Mouse (Mus musculus) stomach, postnatal 0 days (tissue): ENCODE data around the gene Hspb1. TPM values are rescaled to one million over a fixed set of nuclear protein-coding genes. Genes with fewer than 3 reads are reported as not detected.

ENCODE experiments used
- ATAC-seq: fragments of 200-750 bp; cut with Nextera tagmentation; 2 replicates; pipeline ENCODE4 v1.8.0; 2017; ENCODE audit not compliant: low FRiP score, low TSS enrichment
- DNase-seq: peaks from one replicate; pipeline ENCODE4 v3.0.0-alpha.2; 2016; ENCODE audit warnings: low spot score
- H3K27ac ChIP-seq: fragments of 300-500 bp; sonication (generic); replicated peaks from 2 replicates; pipeline ENCODE4 v1.5.1; 2014; ENCODE audit warnings: mild to moderate bottlenecking, control low read depth
- H3K27me3 ChIP-seq: fragments of 300-500 bp; sonication (generic); 2 replicates; pipeline ENCODE4 v1.6.1; 2014; ENCODE audit warnings: low read length; ENCODE audit not compliant: control insufficient read depth, insufficient read depth
- H3K36me3 ChIP-seq: fragments of 300-500 bp; sonication (generic); 2 replicates; pipeline ENCODE4 v1.6.1; 2014; ENCODE audit warnings: low read length, mixed read lengths; ENCODE audit not compliant: control insufficient read depth, insufficient read depth
- H3K4me1 ChIP-seq: fragments of 300-500 bp; sonication (generic); replicated peaks from 2 replicates; pipeline ENCODE4 v1.6.1; 2014; ENCODE audit warnings: antibody characterized with exemption; ENCODE audit not compliant: control insufficient read depth, insufficient read depth
- H3K4me2 ChIP-seq: fragments of 300-500 bp; sonication (generic); replicated peaks from 2 replicates; pipeline ENCODE4 v1.6.1; 2014; ENCODE audit warnings: low read depth, mild to moderate bottlenecking, control low read depth, moderate library complexity
- H3K4me3 ChIP-seq: fragments of 300-500 bp; sonication (generic); 2 replicates; pipeline ENCODE4 v1.5.1; 2014; ENCODE audit warnings: low read depth, low read length, control low read depth
- H3K9ac ChIP-seq: fragments of 300-500 bp; sonication (generic); 2 replicates; pipeline ENCODE4 v1.6.1; 2014; ENCODE audit warnings: mild to moderate bottlenecking, low read length, control low read depth, mixed read lengths
- H3K9me3 ChIP-seq: fragments of 300-500 bp; sonication (generic); 2 replicates; pipeline ENCODE4 v1.6.1; 2016; ENCODE audit warnings: low read length; ENCODE audit not compliant: control insufficient read depth
- CTCF ChIP-seq: IDR thresholded peaks from 2 replicates; pipeline ENCODE4 v1.5.1; 2016; ENCODE audit warnings: antibody characterized with exemption, low read depth, mild to moderate bottlenecking, moderate library complexity
- EP300 ChIP-seq: optimal IDR thresholded peaks from 2 replicates; pipeline ENCODE3; 2016; ENCODE audit warnings: antibody characterized with exemption
- WGBS: fragments of 180-500 bp; shearing (Covaris S2); extraction: QIAGEN DNeasy Blood & Tissue Kit; methylation state at CpG from one replicate; pipeline ENCODE4 v1.1.7; 2014; 5-methylcytosine and 5-hydroxymethylcytosine counted together
- polyA plus RNA-seq: library from polyadenylated mRNA; unstranded; fragments of >200 nt; fragmentation: Nextera tagmentation; extraction: Ambion mirVana; gene quantifications from 2 replicates; pipeline ENCODE4 v1.2.1, GENCODE M21; 2015

Gene Hspb1
- polyA plus RNA-seq, 1 experiment from 2014 or later: 1,355 TPM

DNA sequence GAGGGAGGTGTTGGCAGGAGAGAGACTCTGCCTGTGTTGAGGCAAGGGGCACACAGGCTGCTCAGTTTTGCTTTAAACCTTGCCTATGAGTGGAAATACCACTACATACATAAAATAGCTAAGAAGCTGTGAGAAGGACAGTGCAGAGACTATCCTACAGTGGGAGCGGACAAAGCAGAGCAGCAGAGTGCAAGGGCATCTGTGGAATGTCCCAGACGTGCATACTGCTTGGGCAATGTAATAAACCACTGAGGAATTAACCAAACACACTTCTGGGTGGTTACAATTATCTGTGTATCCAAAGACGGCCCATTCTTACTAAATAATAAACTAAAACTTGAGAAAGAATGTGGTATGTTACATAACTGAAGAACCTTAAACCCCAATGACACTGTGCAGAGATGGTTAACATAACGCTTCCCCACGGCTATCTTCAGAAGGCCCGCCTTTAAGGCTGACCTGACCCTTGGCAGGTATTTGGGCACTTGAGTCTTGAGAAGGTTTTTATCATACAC is 28.4 kb downstream of the Hspb1 start:
- 59% methylated on average over 6 of the region's 6 CpGs for WGBS
- no peaks in the 10 kb centered on the region; the same call in 1 of the 2 replicates for H3K4me1 ChIP-seq
- H3K27me3 ChIP-seq: no peaks in the 10 kb centered on the region
- no peak overlapping the region for H3K4me2 ChIP-seq
- H3K27ac ChIP-seq: no peak overlapping the region
- H3K4me3 ChIP-seq: no peak overlapping the region
- H3K36me3 ChIP-seq: peaks cover 10% of the 10 kb centered on the region
- ATAC-seq: no peak
- no peak overlapping the region for H3K9ac ChIP-seq
- DNase-seq: no peak
- TF ChIP-seq CTCF (no peak), EP300 (no peak)
- no peaks in the 10 kb centered on the region for H3K9me3 ChIP-seq

DNA sequence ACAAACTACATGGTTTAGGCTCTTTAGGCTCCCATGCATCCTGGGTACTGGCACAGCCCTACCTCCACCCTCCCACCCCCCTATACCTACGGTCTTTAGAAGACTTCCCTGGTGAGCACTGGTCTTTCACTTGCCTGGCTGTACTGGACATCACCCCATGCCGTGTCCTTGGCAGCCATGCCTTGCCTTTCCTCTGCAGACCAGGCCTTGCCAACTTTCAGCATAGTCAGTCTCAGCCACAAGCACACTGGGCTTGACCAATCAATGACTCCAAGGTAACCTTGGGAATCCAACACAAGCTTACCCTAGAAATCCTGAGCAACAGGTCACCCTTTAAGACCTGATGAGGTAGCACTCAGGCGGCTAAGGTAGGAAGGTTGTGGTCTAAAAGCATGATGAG is 28.9 kb downstream of the Hspb1 start:
- H3K4me3 ChIP-seq: no peak overlapping the region
- no peak for TF ChIP-seq CTCF
- TF ChIP-seq EP300: no peak
- no peaks in the 10 kb centered on the region for H3K27me3 ChIP-seq
- no peak overlapping the region for H3K9ac ChIP-seq
- H3K4me2 ChIP-seq: no peak overlapping the region
- H3K4me1 ChIP-seq: no peaks in the 10 kb centered on the region; the same call in 1 of the 2 replicates
- DNase-seq (no peak), ATAC-seq (no peak)
- H3K36me3 ChIP-seq: peaks cover 14% of the 10 kb centered on the region
- 87% methylated on average over 3 of the region's 3 CpGs for WGBS
- no peaks in the 10 kb centered on the region for H3K9me3 ChIP-seq
- H3K27ac ChIP-seq: no peak overlapping the region

- no peaks in the 10 kb centered on the region for H3K9me3 ChIP-seq
These were observed 29.8 kb downstream of the Hspb1 start for GRCm38 (mm10) chr5:135917327-135918058.

DNA sequence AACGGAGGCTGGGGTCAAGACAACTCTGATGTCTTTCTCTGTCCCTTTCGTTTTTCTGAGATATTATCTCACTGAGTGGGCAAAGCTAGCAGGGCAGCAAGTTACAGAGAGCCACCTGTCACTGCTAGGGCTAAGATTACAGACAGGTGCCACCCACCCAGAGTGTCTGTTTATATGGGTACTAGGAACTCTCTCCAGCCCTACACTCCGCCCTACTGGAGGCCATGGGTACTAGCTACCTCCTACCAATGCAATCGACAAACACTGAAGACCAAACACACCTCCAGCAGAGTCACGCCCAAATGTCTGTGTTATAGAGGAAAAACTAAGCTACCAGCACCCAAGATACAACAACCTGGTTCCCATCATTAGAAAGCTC is 30.3 kb downstream of the Hspb1 start:
- H3K36me3 ChIP-seq: peaks cover 18% of the 10 kb centered on the region
- no peak for TF ChIP-seq CTCF
- TF ChIP-seq EP300: no peak

More at GRCm38 (mm10) chr5:135917327-135918058, 29.8 kb downstream of the Hspb1 start:
- DNase-seq (no peak), ATAC-seq (no peak)
- Histone ChIP-seq H3K4me3 (no peak overlapping the region), H3K9ac (no peak overlapping the region), H3K36me3 (peaks cover 18% of the 10 kb centered on the region), H3K27me3 (no peaks in the 10 kb centered on the region), H3K4me2 (no peak overlapping the region), H3K27ac (no peak overlapping the region; the same call in 1 of the 2 replicates), H3K4me1 (no peaks in the 10 kb centered on the region; the same call in 1 of the 2 replicates)
- WGBS: 92% methylated on average over 8 of the region's 8 CpGs
- TF ChIP-seq CTCF (peak; percentile 54), EP300 (no peak)

GRCm38 (mm10) chr5:135918593-135918992 is 30.9 kb downstream of the Hspb1 start:
- DNase-seq (no peak), ATAC-seq (no peak)
- Histone ChIP-seq H3K4me3 (no peak overlapping the region), H3K4me1 (no peaks in the 10 kb centered on the region; the same call in 1 of the 2 replicates), H3K9me3 (no peaks in the 10 kb centered on the region), H3K27me3 (no peaks in the 10 kb centered on the region), H3K4me2 (no peak overlapping the region), H3K27ac (no peak overlapping the region), H3K36me3 (peaks cover 18% of the 10 kb centered on the region), H3K9ac (no peak overlapping the region)
- TF ChIP-seq CTCF (peak; percentile 30; the same call in 1 of the 2 replicates), EP300 (no peak)
- 92% methylated on average over 5 of the region's 5 CpGs for WGBS

More for the DNA sequence above, 30.3 kb downstream of the Hspb1 start:
- ATAC-seq (peak; percentile 21), DNase-seq (no peak)
- Histone ChIP-seq H3K4me2 (no peak overlapping the region), H3K9ac (no peak overlapping the region), H3K27ac (no peak overlapping the region), H3K4me1 (no peaks in the 10 kb centered on the region; the same call in 1 of the 2 replicates), H3K9me3 (no peaks in the 10 kb centered on the region), H3K4me3 (no peak overlapping the region), H3K27me3 (no peaks in the 10 kb centered on the region)
- WGBS: 84% methylated on average over 5 of the region's 5 CpGs

- Histone ChIP-seq H3K36me3 (peaks cover 15% of the 10 kb centered on the region), H3K4me1 (no peaks in the 10 kb centered on the region), H3K9me3 (no peaks in the 10 kb centered on the region), H3K9ac (no peak overlapping the region), H3K4me2 (no peak overlapping the region), H3K27ac (no peak overlapping the region), H3K27me3 (no peaks in the 10 kb centered on the region), H3K4me3 (no peak overlapping the region)
- 85% methylated on average over 3 of the region's 3 CpGs for WGBS
- DNase-seq (no peak), ATAC-seq (no peak)
- no peak for TF ChIP-seq EP300
- no peak for TF ChIP-seq CTCF
These were observed 32.2 kb downstream of the Hspb1 start for GRCm38 (mm10) chr5:135919902-135920301.
